Mouse (Mus musculus) spleen, adult 2 months (tissue): ENCODE results near the gene Col6a4. TPM values are rescaled to one million over a fixed set of nuclear protein-coding genes. Genes with fewer than 3 reads are reported as not detected.
A peak's percentile ranks its signal among the peaks of the same experiment; 100 is the strongest.

ENCODE experiments used
- DNase-seq, 2 experiments: peaks; one replicate each; pipeline versions ENCODE4 v3.0.0 to v3.0.0-alpha.2; 2012 to 2021; ENCODE audit warnings: low spot score in 2 of 2, low read depth in 1 of 2
- H3K27ac ChIP-seq: fragments of 200-500 bp; 2 replicates; pipeline ENCODE4 v1.5.1; 2012; ENCODE audit warnings: low read length, inconsistent platforms; ENCODE audit not compliant: insufficient read depth
- H3K27me3 ChIP-seq: fragments of 200-500 bp; 2 replicates; pipeline ENCODE4 v1.6.1; 2012; ENCODE audit warnings: mild to moderate bottlenecking, moderate library complexity, low read length, inconsistent platforms; ENCODE audit not compliant: control insufficient read depth, insufficient read depth
- H3K36me3 ChIP-seq: fragments of 200-500 bp; 2 replicates; pipeline ENCODE4 v1.6.1; 2012; ENCODE audit warnings: mild to moderate bottlenecking, low read length, inconsistent platforms; ENCODE audit not compliant: control insufficient read depth, insufficient read depth
- H3K4me1 ChIP-seq: fragments of 200-500 bp; 2 replicates; pipeline ENCODE4 v1.6.1; 2011; ENCODE audit warnings: inconsistent platforms; ENCODE audit not compliant: control insufficient read depth, insufficient read depth, insufficient read length
- H3K4me3 ChIP-seq: fragments of 200-500 bp; 2 replicates; pipeline ENCODE4 v1.5.1; 2011; ENCODE audit warnings: mild to moderate bottlenecking, inconsistent platforms; ENCODE audit not compliant: insufficient read depth, insufficient read length; ENCODE audit errors: extremely low read depth
- CTCF ChIP-seq: fragments of 200-500 bp; IDR thresholded peaks from 2 replicates; pipeline ENCODE4 v1.5.1; 2011; ENCODE audit warnings: mild to moderate bottlenecking, inconsistent platforms; ENCODE audit not compliant: insufficient read depth, insufficient read length, insufficient replicate concordance; ENCODE audit errors: extremely low read depth
- POLR2A ChIP-seq: fragments of 200-500 bp; IDR thresholded peaks from 2 replicates; pipeline ENCODE4 v1.6.1; 2011; ENCODE audit warnings: low read depth, low read length, inconsistent platforms
- WGBS: fragments of 180-500 bp; shearing (Covaris S2); methylation state at CpG from one replicate; pipeline ENCODE4 v1.1.7; 2018; 5-methylcytosine and 5-hydroxymethylcytosine counted together
- polyA plus RNA-seq: library from polyadenylated mRNA; depleted of rRNA; stranded (reverse); fragments of >200 nt; gene quantifications from 2 replicates; pipeline ENCODE4 v1.2.3, GENCODE M21; 2012

Col6a4 gene
- polyA plus RNA-seq, 1 experiment, result 4.1 TPM

GRCm38 (mm10) chr9:106104401-106104800 is 7.8 kb upstream of the Col6a4 start:
- H3K36me3 ChIP-seq, result no peaks in the 10 kb centered on the region
- TF ChIP-seq CTCF, result no peak
- no peak for TF ChIP-seq POLR2A
- H3K4me1 ChIP-seq, result no peaks in the 10 kb centered on the region
- H3K27me3 ChIP-seq, result no peaks in the 10 kb centered on the region
- 65% methylated on average over 7 of the region's 7 CpGs for WGBS
- no peak for DNase-seq
- no peak overlapping the region for H3K4me3 ChIP-seq
- H3K27ac ChIP-seq, result no peak overlapping the region

GRCm38 (mm10) chr9:106101166-106101565 is 4.6 kb upstream of the Col6a4 start:
- Histone ChIP-seq H3K27me3 (no peaks in the 10 kb centered on the region), H3K36me3 (no peaks in the 10 kb centered on the region), H3K27ac (no peak overlapping the region), H3K4me1 (no peaks in the 10 kb centered on the region), H3K4me3 (no peak overlapping the region)
- 72% methylated on average over 5 of the region's 5 CpGs for WGBS
- TF ChIP-seq CTCF (no peak), POLR2A (no peak)
- DNase-seq, result no peak

GRCm38 (mm10) chr9:106100262-106100661 is 3.7 kb upstream of the Col6a4 start:
- TF ChIP-seq CTCF (no peak), POLR2A (no peak)
- Histone ChIP-seq H3K36me3 (no peaks in the 10 kb centered on the region), H3K27ac (no peak overlapping the region), H3K4me3 (no peak overlapping the region), H3K4me1 (no peaks in the 10 kb centered on the region), H3K27me3 (no peaks in the 10 kb centered on the region)
- WGBS, result 75% methylated on average over 9 of the region's 9 CpGs
- no peak for DNase-seq

GRCm38 (mm10) chr9:106099379-106100021 is 2.9 kb upstream of the Col6a4 start:
- no peak for TF ChIP-seq CTCF
- TF ChIP-seq POLR2A, result no peak
- no peaks in the 10 kb centered on the region for H3K36me3 ChIP-seq
- H3K4me3 ChIP-seq, result no peak overlapping the region
- H3K4me1 ChIP-seq, result no peaks in the 10 kb centered on the region
- H3K27me3 ChIP-seq, result no peaks in the 10 kb centered on the region
- no peak overlapping the region for H3K27ac ChIP-seq
- no peak for DNase-seq
- 75% methylated on average over 22 of the region's 22 CpGs for WGBS

GRCm38 (mm10) chr9:106081528-106081927 is 15.1 kb downstream of the Col6a4 start:
- Histone ChIP-seq H3K4me3 (no peak overlapping the region), H3K27me3 (no peaks in the 10 kb centered on the region), H3K27ac (no peak overlapping the region), H3K4me1 (no peaks in the 10 kb centered on the region), H3K36me3 (no peaks in the 10 kb centered on the region)
- WGBS, result 91% methylated on average over 5 of the region's 5 CpGs
- TF ChIP-seq CTCF (no peak), POLR2A (no peak)
- no peak for DNase-seq

- WGBS, result 61% methylated on average over 12 of the region's 12 CpGs
- no peak for TF ChIP-seq CTCF
- H3K27me3 ChIP-seq, result no peaks in the 10 kb centered on the region
- H3K36me3 ChIP-seq, result no peaks in the 10 kb centered on the region
- no peaks in the 10 kb centered on the region for H3K4me1 ChIP-seq
- H3K4me3 ChIP-seq, result no peak overlapping the region
- peak; percentile 2 to 15 for DNase-seq
- H3K27ac ChIP-seq, result no peak overlapping the region
These were observed 16.1 kb downstream of the Col6a4 start for GRCm38 (mm10) chr9:106080261-106081033.

- Histone ChIP-seq H3K4me3 (no peak overlapping the region), H3K4me1 (no peaks in the 10 kb centered on the region), H3K36me3 (no peaks in the 10 kb centered on the region), H3K27me3 (no peaks in the 10 kb centered on the region), H3K27ac (no peak overlapping the region)
- TF ChIP-seq CTCF (no peak), POLR2A (no peak)
- DNase-seq, result no peak
- WGBS, result 74% methylated on average over 3 of the region's 3 CpGs
These were observed 18.6 kb downstream of the Col6a4 start for GRCm38 (mm10) chr9:106077953-106078352.
